Mouse (Mus musculus): ENCODE results near the gene Pyurf.

Gene Pyurf

DNA sequence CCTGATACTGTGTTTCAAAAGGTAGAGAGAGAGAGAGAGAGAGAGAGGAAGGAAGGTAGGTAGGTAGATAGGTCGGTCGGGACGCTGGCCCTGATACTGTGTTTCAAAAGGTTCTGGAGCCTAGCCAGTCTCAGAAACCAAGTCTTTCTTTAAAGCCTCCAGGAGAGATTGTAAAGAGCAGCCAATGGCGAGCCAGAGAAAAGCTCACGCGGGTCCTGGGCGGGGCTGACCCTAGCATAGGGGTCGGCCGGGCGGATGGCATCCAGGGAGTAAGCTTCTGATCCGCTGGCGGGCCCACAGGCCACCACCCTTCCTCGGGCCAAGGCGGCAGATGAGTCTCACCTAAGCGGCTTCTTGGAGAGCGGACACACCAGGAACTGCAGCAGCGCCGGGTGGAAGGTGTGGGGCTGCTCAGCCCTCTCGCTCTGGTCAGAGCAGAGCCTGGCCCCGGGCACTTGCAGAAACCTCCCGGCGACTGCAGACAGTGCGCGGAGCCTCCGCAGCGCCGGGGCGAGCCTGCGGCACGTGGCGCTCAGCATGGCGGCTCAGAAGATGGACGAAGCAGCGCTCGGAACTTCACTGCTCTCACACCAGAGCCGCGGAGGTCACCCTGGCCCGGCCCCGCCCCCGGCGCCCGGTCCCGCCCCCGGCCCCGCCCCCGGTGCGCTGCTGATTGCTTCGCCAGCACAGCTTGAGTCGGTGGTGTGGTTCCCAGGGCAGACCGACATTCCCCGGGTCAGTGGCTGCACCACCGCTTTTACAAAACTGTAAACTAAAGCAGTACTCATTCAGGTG, at the start of gene Pyurf:
Gene Pyurf, minus strand, starts transcription at position 612 of the 795 bp plus-strand sequence.
- DNase-seq (ENCODE audit: low spot score in 2 of 2), result peak; percentile 85

DNA sequence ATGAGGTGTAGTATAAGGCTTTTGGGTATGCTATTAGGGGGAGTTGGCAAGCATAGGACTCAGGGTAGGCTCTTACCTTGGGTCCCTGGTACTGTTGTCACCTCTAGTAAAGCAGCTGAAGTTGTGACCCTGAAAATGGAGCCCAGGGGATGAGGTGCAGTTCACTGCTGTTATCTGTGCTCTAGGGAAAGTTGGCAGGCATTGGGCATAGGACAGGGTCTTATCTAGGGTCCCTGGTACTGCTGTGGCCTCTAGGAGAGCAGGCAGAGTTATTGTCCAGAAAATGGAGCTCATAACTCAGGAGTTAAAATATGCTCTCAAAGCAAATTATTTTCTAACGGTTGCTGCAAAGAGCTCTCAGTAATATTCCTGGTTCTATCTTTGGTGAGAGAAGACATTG, 29.5 kb upstream of the Pyurf start:
- DNase-seq (ENCODE audit: low spot score in 2 of 2), result no peak

DNA sequence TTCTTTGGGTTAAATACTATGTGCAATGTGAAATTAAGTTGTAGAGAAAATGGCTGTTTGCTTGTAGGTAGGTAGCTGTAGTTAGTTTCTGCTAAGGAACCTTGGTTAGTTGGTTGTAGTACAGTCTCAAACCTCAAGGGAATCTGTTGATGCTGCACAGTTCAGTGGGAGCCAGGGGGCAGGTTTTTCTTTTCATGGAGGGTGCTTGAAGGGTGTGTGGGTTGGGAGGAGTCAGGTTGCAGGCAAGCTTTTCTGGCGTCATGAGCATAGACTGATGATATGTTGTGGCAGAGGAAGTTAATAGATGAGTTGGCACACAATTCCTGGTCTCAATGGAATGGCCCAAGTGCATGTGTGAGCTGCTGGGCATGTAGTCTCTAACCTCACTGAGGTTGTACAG, 19.8 kb upstream of the Pyurf start:
- no peak for DNase-seq (ENCODE audit: low spot score in 2 of 2)

DNA sequence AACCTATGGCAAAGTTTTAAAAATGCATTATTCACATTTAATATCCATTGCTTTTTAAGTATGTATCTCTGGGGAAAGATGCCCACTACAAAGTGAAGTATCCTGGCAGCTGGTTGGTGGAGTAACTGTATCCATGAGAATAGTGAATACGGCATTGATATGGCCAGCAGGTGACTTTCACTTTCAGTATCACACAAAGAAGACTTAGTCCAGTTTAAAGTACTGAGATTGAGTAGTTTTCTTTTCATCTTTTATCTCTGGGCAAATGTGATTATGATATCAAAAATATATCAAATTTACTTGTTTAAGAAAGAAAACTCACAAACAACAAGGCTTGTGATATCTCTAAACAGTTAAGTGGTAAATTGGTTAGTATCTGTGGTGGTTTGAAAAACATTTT, 14.8 kb upstream of the Pyurf start:
- no peak for DNase-seq (ENCODE audit: low spot score in 2 of 2)

DNA sequence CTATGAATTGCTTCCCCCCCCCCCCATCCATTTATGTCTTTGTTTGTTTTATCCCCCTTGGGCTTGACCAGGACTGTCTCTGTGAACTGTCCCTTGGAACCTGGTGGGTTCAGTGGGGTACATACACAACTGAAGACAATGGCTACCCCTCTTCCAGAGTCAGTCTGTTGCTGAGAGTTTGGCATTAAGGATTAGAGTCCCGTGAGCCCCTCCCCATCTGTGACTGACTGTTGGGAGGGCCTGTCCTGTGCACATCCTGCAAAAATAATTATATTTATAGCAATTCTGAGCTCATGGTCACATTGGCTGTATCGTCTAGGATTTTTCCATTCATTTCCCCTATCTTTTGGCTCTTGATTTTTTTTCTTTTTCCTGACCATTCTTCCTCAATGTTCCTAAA, 11.8 kb upstream of the Pyurf start:
- DNase-seq (ENCODE audit: low spot score in 2 of 2), result no peak

DNA sequence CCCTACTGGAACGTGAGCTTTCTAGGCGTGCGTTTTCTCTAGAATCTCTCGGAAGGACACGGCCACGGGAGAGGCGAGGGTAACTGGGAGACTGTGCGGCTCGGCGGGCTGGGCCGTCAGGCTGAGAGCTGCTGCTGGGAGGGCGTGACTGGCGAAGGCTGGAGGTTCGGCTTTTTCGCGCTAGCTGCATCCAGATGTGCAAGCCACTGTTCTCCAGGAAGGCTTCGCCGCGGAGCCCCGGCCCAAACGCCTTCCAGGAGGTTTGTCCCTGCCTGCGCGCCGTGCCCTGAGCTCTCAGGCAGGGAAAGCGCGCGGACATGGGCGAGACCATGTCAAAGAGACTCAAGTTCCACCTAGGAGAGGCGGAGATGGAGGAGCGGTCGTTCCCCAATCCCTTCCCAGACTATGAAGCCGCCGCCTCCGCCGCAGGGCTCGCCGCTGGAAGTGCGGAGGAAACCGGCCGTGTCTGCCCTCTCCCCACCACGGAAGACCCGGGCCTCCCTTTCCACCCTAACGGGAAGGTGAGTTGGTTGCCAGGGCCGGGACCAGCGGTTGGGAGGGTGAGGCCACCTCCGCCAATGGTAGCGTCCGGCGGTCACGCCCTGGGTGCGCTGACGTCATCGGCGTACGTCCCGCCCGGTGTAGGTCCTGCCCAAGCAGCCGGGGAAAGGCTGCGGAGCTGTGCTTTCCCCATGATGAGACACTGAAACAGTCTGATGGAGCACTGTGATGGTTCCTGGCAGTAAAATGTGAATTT, 11.0 kb upstream of the Pyurf start:
- DNase-seq (ENCODE audit: low spot score in 2 of 2), result peak; percentile 92 to 94

DNA sequence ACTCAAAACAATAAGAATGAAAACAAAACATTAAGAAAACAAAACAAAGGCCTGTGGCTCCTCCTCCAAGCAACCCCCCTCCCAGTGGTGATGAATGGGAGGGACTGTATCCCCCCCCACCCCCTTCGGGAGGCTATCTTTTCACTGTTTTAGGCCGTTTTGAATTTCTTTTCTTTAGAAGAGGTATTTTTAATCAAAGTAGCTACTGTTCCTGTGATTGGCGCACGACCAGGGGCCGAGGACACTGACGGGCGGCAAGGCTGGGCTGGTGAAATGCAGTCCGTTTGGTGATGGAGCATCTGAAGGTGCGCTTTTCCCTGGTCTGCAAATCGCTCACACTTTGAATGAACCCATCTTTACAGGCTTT, 10.5 kb upstream of the Pyurf start, which contains the start of gene Lancl2:
Gene Lancl2, plus strand, starts transcription at position 165 of the 367 bp plus-strand sequence.
- DNase-seq (ENCODE audit: low spot score in 2 of 2), result no peak

DNA sequence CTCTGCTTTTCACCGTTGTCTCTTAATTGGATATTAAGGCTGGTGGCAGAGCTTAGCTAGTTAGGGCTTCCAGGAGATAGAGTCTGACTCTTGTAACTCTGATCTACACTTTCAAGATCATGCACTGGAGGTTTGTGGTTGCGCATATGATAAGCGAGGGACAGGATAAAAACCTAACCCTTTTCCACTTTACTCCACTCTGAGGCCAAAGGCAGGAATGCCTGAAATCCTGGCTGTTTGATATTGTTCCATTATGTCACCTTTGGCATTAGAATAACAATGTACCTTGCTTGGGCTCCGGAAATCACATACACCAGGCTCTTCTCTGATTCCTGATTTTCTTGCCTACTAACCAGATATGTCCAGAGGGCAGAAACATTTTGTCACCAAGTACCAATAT, 9.8 kb upstream of the Pyurf start:
- no peak for DNase-seq (ENCODE audit: low spot score in 2 of 2)

DNA sequence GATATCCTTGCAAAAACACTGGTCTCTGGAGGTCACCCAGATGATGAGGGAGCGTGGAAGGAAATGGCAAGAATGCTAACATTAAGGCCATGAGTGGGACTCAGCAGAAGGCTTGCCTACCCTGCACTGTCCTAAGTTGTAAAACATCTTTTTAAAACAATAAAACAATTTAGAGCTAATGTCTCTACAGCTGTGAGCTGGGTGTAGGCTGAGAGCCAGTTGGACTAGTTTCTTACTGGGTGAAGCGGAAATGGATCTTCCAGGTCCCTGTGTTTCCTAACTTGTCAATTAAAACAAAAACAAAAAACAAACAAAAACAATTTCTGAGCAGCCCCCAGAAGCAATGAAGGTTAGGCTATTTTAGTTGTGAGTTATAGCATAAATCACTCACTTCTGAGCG, 1.2 kb upstream of the Pyurf start:
- no peak for DNase-seq (ENCODE audit: low spot score in 2 of 2)

DNA sequence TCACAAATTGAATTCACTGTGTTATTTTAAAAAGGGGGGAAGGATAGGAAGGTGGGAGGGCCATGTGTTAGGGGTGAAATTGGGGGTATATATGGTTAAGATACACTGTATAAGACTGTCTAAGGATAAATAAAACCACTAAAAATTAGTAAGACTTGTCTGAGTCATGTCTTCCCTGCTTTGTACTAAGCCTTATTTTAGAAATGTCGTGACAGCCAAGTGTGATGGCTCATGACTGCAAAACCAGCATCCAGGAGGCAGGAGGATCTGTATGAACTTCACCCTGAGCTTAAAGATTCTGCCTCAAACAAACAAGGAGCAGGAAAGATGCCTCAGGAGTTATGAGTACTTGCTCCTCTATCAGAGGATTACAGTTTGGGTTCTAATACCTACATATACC, 7.7 kb downstream of the Pyurf start:
- DNase-seq (ENCODE audit: low spot score in 2 of 2), result no peak

DNA sequence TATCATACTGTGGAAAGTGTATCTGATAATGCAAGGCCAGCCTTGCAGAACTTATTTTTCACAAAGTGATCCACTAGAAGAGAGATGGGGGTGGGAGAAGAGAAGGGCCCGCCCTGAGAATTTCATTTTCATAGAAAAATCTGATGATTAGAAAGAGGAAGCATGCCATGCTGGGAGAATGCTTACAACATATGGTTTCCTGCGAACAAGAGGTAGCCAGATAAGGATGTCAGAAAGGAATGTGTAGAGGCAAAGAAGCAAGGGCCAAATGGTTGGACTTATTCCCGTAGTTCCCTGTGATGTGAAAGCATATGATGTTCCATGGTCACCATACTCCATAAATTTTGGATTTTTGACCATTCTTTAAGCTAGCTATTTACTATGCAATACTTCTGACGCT, 30.6 kb downstream of the Pyurf start:
- DNase-seq (ENCODE audit: low spot score in 2 of 2), result no peak

DNA sequence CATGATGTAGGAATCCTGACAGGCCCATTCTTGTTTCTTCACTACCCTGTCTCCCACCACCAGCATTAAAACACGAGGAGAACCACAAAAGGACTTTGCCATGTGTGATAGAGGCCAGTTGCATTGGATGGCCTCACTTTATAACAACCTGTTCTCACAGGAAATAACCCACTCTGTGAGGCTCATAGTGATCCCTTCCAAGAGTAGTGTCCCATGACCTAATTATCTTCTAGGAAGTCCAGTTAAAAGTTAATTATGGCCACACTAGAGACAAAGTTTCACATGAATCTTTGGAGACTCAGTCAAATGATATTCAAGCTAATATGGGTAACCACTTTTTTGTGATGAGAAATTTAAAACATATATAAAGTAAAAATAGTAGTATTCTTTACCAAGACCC, 44.6 kb downstream of the Pyurf start:
- DNase-seq (ENCODE audit: low spot score in 2 of 2), result no peak

DNA sequence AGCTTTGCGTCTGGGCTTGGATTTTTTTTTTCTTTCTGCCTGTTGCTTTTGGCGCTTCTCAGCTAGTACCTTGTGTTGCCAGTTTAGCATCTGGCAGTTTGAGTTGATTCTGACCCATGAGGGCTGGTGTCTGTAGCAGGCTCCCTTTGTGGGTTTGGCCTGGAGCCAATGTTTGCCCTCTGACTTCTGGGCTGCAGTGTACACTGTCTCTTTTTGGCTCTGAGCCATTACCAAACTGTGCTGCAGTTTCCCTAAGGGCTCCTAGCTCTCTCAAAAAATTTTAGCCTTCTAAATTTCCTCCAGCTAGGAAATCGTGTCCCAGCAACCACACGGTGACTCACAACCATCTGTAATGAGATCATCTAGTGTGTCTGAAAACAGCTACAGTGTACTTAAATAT, 50.1 kb downstream of the Pyurf start:
- peak; percentile 42 to 53 for DNase-seq (ENCODE audit: low spot score in 2 of 2)

DNA sequence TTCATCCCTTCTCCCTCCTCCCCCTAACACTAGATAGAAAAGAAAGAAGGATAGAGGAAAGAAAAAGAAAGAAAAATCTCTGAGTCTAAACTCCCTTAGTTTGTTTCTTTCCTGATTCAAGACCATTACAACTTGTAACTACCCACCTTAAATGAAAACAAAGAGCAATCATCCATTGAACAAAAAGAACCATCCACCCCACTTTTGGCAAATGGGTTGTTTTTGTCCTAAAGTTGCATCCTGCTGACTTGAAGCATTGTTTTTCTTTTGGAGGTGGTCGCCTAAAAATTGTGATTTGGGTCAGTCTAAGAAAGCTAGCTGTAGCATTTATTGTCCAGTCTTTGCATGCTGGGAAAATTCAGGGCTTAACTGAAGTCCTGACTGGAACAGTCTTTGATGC, 52.3 kb downstream of the Pyurf start:
- DNase-seq (ENCODE audit: low spot score in 2 of 2), result no peak

Data from spleen, postnatal 36 days (tissue).